7 mouse cellular contexts compared by ENCODE assay signal in genomic region chr11:74527555-74527954, GRCm38 (mm10).
"Had no signal": no experiment of that assay in that cellular context is flagged by ENCODE, and none has a peak within 500 bp of the region (broad histone marks: within the 10 kb centered on the region; RNA-seq: fewer than 3 reads in every experiment).

No protein-coding gene starts in this region.

- H3K36me3 ChIP-seq: midbrain, embryonic 15.5 days; neural tube, embryonic 13.5 days had no signal

- DNase-seq: retina, postnatal 1 day; spleen, adult 18-20 months; thymus, adult 18-20 months; thymus, postnatal 25 days had no signal

- H3K4me3 ChIP-seq: midbrain, embryonic 15.5 days; neural tube, embryonic 13.5 days had no signal

- H3K9ac ChIP-seq: liver, embryonic 14.5 days; midbrain, embryonic 15.5 days had no signal

- H3K27ac ChIP-seq: liver, embryonic 14.5 days; midbrain, embryonic 15.5 days; neural tube, embryonic 13.5 days had no signal

- H3K4me2 ChIP-seq: midbrain, embryonic 15.5 days had no signal

- H3K9me3 ChIP-seq: midbrain, embryonic 15.5 days; neural tube, embryonic 13.5 days had no signal

- ATAC-seq: midbrain, embryonic 15.5 days had no signal
